Mouse (Mus musculus) hindbrain, embryonic 16.5 days (tissue): ENCODE measurements around the gene Zscan4f. TPM values are rescaled to one million over a fixed set of nuclear protein-coding genes. Genes with fewer than 3 reads are reported as not detected.
"Not testable (repeated sequence)": the region's sequence is repeated elsewhere in the genome, so short reads cannot be mapped to it uniquely, and the experiment has no call there.

Experiments
- ATAC-seq: fragments of 200-750 bp; cut with Nextera tagmentation; 2 replicates; pipeline ENCODE4 v1.8.0; 2017; ENCODE audit warnings: moderate TSS enrichment, moderate library complexity
- H3K27ac ChIP-seq: fragments of 300-500 bp; sonication (generic); 2 replicates; pipeline ENCODE4 v1.5.1; 2014; ENCODE audit warnings: low read depth, mild to moderate bottlenecking, control low read depth, low read length, moderate library complexity
- H3K27me3 ChIP-seq: fragments of 300-500 bp; sonication (generic); replicated peaks from 2 replicates; pipeline ENCODE4 v1.6.1; 2014; ENCODE audit warnings: low read length; ENCODE audit not compliant: control insufficient read depth, insufficient read depth
- H3K36me3 ChIP-seq: fragments of 300-500 bp; sonication (generic); 2 replicates; pipeline ENCODE4 v1.6.1; 2014; ENCODE audit warnings: mild to moderate bottlenecking, low read length, moderate library complexity, mixed read lengths; ENCODE audit not compliant: control insufficient read depth, insufficient read depth
- H3K4me1 ChIP-seq: fragments of 300-500 bp; sonication (generic); 2 replicates; pipeline ENCODE4 v1.6.1; 2014; ENCODE audit warnings: low read depth, low read length; ENCODE audit not compliant: control insufficient read depth, insufficient read depth
- H3K4me2 ChIP-seq: fragments of 300-500 bp; sonication (generic); 2 replicates; pipeline ENCODE4 v1.6.1; 2014; ENCODE audit warnings: mild to moderate bottlenecking, low read length, control low read depth, moderate library complexity
- H3K4me3 ChIP-seq: fragments of 300-500 bp; sonication (generic); 2 replicates; pipeline ENCODE4 v1.5.1; 2014; ENCODE audit warnings: mild to moderate bottlenecking, low read length, control low read depth, moderate library complexity
- H3K9ac ChIP-seq: fragments of 300-500 bp; sonication (generic); 2 replicates; pipeline ENCODE4 v1.6.1; 2014; ENCODE audit warnings: low read depth, mild to moderate bottlenecking, control low read depth, low read length, moderate library complexity
- H3K9me3 ChIP-seq: fragments of 300-500 bp; sonication (generic); 2 replicates; pipeline ENCODE4 v1.6.1; 2014; ENCODE audit warnings: mild to moderate bottlenecking, low read length, moderate library complexity; ENCODE audit not compliant: control insufficient read depth
- WGBS: fragments of 180-500 bp; shearing (Covaris S2); extraction: QIAGEN DNeasy Blood & Tissue Kit; methylation state at CpG from one replicate; pipeline ENCODE4 v1.1.7; 2014; 5-methylcytosine and 5-hydroxymethylcytosine counted together
- microRNA-seq: library from miRNA; unstranded; fragments of <30 nt; microRNA quantifications from one replicate; pipeline ENCODE4, GENCODE M21; 2017
- polyA plus RNA-seq: library from polyadenylated mRNA; unstranded; fragments of >200 nt; fragmentation: Nextera tagmentation; extraction: Ambion mirVana; gene quantifications from 2 replicates; pipeline ENCODE4 v1.2.1, GENCODE M21; 2015

Gene Zscan4f
- polyA plus RNA-seq = not detected in 2 replicates

DNA sequence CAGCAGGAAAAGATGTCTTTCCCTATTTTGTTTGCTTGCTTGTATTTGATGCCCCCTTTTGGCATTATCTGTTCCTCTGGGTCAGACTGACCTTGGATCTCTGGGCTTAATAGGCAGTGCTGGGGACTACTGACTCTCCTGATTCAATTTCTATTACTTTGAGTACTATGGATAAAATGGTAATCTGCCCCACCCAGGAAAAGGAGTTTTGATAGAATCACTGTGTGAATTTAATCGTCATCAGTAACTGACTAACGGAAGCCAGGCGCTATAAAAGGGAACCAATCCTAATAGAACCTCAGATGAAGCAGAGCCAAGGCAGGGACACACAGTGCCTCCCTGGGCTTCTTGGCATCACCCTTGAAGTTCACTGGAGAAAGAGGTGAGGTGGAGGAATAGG, at the start of gene Zscan4f:
Zscan4f (plus strand) TSS at position 301 of the 400 bp plus-strand sequence.
- WGBS = 86% methylated on average over 3 of the region's 3 CpGs
- ATAC-seq, H3K4me3 ChIP-seq, H3K4me1 ChIP-seq, H3K4me2 ChIP-seq, H3K9ac ChIP-seq, H3K27me3 ChIP-seq, H3K9me3 ChIP-seq, H3K27ac ChIP-seq, H3K36me3 ChIP-seq: not testable (repeated sequence)

DNA sequence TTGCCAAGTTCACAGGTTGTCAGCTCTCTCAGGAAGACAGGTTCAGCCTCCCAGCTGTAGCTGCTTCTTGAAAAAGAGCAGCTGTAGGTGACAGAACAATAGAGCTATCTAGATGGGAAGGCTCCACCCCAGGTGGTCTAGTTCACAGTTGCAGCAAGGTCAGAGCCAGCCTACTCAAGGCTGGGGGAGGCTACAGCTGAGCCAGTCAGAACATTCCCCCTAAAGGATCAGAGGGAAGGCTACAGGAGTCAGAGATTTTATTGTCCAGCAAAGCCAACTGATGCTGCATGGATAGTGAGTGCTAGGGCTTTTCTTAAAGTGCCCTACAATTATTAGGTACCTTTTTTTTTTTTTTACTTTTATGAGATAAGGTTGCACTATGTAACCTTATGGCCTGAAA, 13.1 kb upstream of the Zscan4f start:
- H3K36me3 ChIP-seq, H3K27me3 ChIP-seq, H3K4me3 ChIP-seq, H3K9ac ChIP-seq, H3K27ac ChIP-seq, H3K9me3 ChIP-seq, H3K4me1 ChIP-seq, H3K4me2 ChIP-seq, ATAC-seq: not testable (repeated sequence)

Small RNA genes within 50 kb of the gene (microRNA-seq; reads per million reads assigned to microRNA genes)
- gene Gm23087 = not detected

Other genes starting within 250 kb of the Zscan4f start
- not detected in 2 replicates for gene Zscan4d, start 231.8 kb upstream of the Zscan4f start, polyA plus RNA-seq
- gene Zscan4e, start 87.2 kb upstream of the Zscan4f start, polyA plus RNA-seq = not detected in 2 replicates
- gene Zscan4-ps2, start 116.4 kb downstream of the Zscan4f start, polyA plus RNA-seq = not detected in 2 replicates
- gene Zscan4-ps3, start 211.4 kb downstream of the Zscan4f start, polyA plus RNA-seq = not detected in 2 replicates